Mouse (Mus musculus): Measurements from ENCODE around the gene Sgsm2. TPM values are rescaled to one million over a fixed set of nuclear protein-coding genes. Genes with fewer than 3 reads are reported as not detected.

Sgsm2 gene
- total RNA-seq, 2 experiments from 2014 or later = 26.3 to 31.9 TPM

Small RNA genes lying within 50 kb of the gene (microRNA-seq; reads per million reads assigned to microRNA genes)
- 0.79 reads per million for gene Mir6926

Other genes starting within 250 kb of the Sgsm2 start
- gene Cluh, start 247.6 kb downstream of the Sgsm2 start, total RNA-seq (2021) = 100 to 1,000 TPM; 217 to 220 TPM
- gene Pafah1b1, start 172.4 kb downstream of the Sgsm2 start, total RNA-seq (2021) = 100 to 1,000 TPM; 165 to 177 TPM
- gene Mettl16, start 126.2 kb downstream of the Sgsm2 start, total RNA-seq (2021) = 10 to 100 TPM; 19.0 to 19.9 TPM
- 10 to 100 TPM; 29.0 to 35.9 TPM for gene Mnt, start 66.1 kb downstream of the Sgsm2 start, total RNA-seq (2021)
- 10 to 100 TPM; 39.7 to 42.3 TPM for gene Tsr1, start 1.0 kb upstream of the Sgsm2 start, total RNA-seq (2021)
- gene Smg6, start 28.8 kb upstream of the Sgsm2 start, total RNA-seq (2021) = 10 to 100 TPM; 32.7 to 37.8 TPM
- 10 to 100 TPM; 36.0 to 40.5 TPM for gene Srr, start 28.9 kb upstream of the Sgsm2 start, total RNA-seq (2021)